Mouse (Mus musculus): ENCODE results near the gene D11Wsu47e. TPM values are rescaled to one million over a fixed set of nuclear protein-coding genes. Genes with fewer than 3 reads are reported as not detected.

Gene D11Wsu47e
- polyA plus RNA-seq, 1 experiment = 11.4 TPM

- no peak overlapping the region for H3K27ac ChIP-seq (ENCODE audit: insufficient read depth, low read depth, low read length)
- H3K4me3 ChIP-seq (ENCODE audit: insufficient read depth, low read length) = no peak overlapping the region
- TF ChIP-seq CTCF (IDR thresholded peaks at IDR 0.05; ENCODE audit: low read depth, low read length) (no peak), POLR2A (IDR thresholded peaks at IDR 0.05; ENCODE audit: borderline replicate concordance, low read depth, low read length) (no peak)
- H3K4me1 ChIP-seq (ENCODE audit: control insufficient read depth, insufficient read depth, low read length) = peaks cover 8% of the 10 kb centered on the region
Observed at GRCm38 (mm10) chr11:113691851-113692250, 7.6 kb downstream of the D11Wsu47e start.

DNA sequence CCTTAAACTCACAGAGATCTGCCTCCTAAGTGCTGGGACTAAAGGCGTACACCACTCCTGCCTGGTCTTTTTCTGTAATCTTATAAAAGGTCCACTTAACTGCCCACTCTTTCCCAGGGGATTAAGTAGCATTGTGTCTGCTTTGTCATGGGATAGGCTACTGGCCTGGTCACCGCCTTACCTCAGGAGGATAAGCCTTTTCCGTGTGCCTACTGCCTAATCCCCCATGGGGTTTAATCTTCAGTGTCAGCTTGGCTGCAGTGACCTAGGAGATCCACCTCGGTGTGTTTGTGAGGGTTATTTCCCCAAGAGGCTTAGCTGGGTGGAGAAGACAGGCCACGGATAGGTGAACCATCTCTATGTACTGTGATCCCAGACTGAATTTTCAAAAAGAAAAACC, 13.4 kb downstream of the D11Wsu47e start:
- no peaks in the 10 kb centered on the region for H3K4me1 ChIP-seq (ENCODE audit: control insufficient read depth, insufficient read depth, low read length)
- TF ChIP-seq CTCF (IDR thresholded peaks at IDR 0.05; ENCODE audit: low read depth, low read length) (no peak), POLR2A (IDR thresholded peaks at IDR 0.05; ENCODE audit: borderline replicate concordance, low read depth, low read length) (no peak)
- H3K27ac ChIP-seq (ENCODE audit: insufficient read depth, low read depth, low read length) = no peak overlapping the region
- no peak overlapping the region for H3K4me3 ChIP-seq (ENCODE audit: insufficient read depth, low read length)

DNA sequence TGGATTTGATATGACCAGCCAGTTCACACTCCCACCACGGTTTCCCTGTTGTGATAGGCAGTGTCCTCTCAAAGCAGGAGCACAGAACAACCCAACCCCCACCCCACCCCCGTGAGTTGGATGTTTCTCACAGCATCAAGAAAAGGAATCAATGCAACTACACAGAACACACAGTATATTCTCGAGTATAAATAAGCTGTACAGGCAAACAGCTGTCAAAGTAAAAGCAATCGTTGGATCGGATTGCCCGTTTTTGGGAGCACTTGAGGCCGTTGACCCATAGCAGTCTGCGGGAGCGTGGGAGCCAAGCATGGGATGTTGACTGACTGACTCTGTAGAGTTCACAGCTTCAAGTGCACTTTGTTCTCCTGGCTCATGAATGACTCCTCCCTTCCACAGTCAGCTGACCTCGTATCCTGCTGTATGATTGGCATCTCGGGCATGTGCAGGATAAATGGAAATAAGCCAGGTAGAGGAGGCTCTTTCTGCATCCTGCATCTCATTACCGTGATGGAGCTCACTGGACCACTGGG, 13.9 kb downstream of the D11Wsu47e start:
- H3K4me3 ChIP-seq (ENCODE audit: insufficient read depth, low read length) = no peak overlapping the region
- no peak overlapping the region for H3K27ac ChIP-seq (ENCODE audit: insufficient read depth, low read depth, low read length)
- H3K4me1 ChIP-seq (ENCODE audit: control insufficient read depth, insufficient read depth, low read length) = no peaks in the 10 kb centered on the region
- no peak for TF ChIP-seq POLR2A (IDR thresholded peaks at IDR 0.05; ENCODE audit: borderline replicate concordance, low read depth, low read length)

GRCm38 (mm10) chr11:113699643-113700042, 15.4 kb downstream of the D11Wsu47e start:
- no peak overlapping the region for H3K27ac ChIP-seq (ENCODE audit: insufficient read depth, low read depth, low read length)
- TF ChIP-seq POLR2A (IDR thresholded peaks at IDR 0.05; ENCODE audit: borderline replicate concordance, low read depth, low read length) (no peak), CTCF (IDR thresholded peaks at IDR 0.05; ENCODE audit: low read depth, low read length) (no peak)
- H3K4me3 ChIP-seq (ENCODE audit: insufficient read depth, low read length) = no peak overlapping the region
- no peaks in the 10 kb centered on the region for H3K4me1 ChIP-seq (ENCODE audit: control insufficient read depth, insufficient read depth, low read length)

GRCm38 (mm10) chr11:113703758-113704157, 19.5 kb downstream of the D11Wsu47e start:
- Histone ChIP-seq H3K4me1 (ENCODE audit: control insufficient read depth, insufficient read depth, low read length) (no peaks in the 10 kb centered on the region), H3K4me3 (ENCODE audit: insufficient read depth, low read length) (no peak overlapping the region), H3K27ac (ENCODE audit: insufficient read depth, low read depth, low read length) (no peak overlapping the region)
- TF ChIP-seq CTCF (IDR thresholded peaks at IDR 0.05; ENCODE audit: low read depth, low read length) = peak; percentile 97
- no peak for TF ChIP-seq POLR2A (IDR thresholded peaks at IDR 0.05; ENCODE audit: borderline replicate concordance, low read depth, low read length)

GRCm38 (mm10) chr11:113705966-113706652, 21.9 kb downstream of the D11Wsu47e start:
- Histone ChIP-seq H3K27ac (ENCODE audit: insufficient read depth, low read depth, low read length) (no peak overlapping the region), H3K4me1 (ENCODE audit: control insufficient read depth, insufficient read depth, low read length) (no peaks in the 10 kb centered on the region), H3K4me3 (ENCODE audit: insufficient read depth, low read length) (no peak overlapping the region)
- TF ChIP-seq CTCF (IDR thresholded peaks at IDR 0.05; ENCODE audit: low read depth, low read length) = no peak
- no peak for TF ChIP-seq POLR2A (IDR thresholded peaks at IDR 0.05; ENCODE audit: borderline replicate concordance, low read depth, low read length)

GRCm38 (mm10) chr11:113708629-113709213, 24.5 kb downstream of the D11Wsu47e start:
- Histone ChIP-seq H3K4me3 (ENCODE audit: insufficient read depth, low read length) (no peak overlapping the region), H3K4me1 (ENCODE audit: control insufficient read depth, insufficient read depth, low read length) (no peaks in the 10 kb centered on the region; the same call in 1 of the 2 replicates), H3K27ac (ENCODE audit: insufficient read depth, low read depth, low read length) (no peak overlapping the region)
- TF ChIP-seq CTCF (IDR thresholded peaks at IDR 0.05; ENCODE audit: low read depth, low read length) = no peak

DNA sequence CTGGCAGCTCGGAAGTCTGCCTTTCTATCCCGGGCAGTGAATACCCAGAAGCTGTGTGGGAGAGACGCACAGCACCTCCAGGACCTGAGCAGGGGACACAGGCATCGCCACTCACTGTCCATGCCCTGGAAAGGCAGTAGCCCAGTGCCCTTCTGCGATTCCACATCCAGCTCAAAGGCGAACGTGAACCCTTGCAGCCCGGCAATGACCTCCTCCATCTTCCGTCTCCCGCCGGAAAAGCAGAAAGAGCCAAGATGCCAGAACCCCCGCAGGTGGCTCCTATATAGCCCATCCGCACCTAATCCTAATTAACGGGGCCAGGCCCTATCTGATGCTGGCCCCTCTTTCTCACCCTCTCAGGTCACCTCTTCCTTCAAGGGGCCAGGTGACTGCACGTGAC, 25.1 kb downstream of the D11Wsu47e start:
- no peak overlapping the region for H3K27ac ChIP-seq (ENCODE audit: insufficient read depth, low read depth, low read length)
- peaks cover 4% of the 10 kb centered on the region for H3K4me1 ChIP-seq (ENCODE audit: control insufficient read depth, insufficient read depth, low read length)
- no peak overlapping the region for H3K4me3 ChIP-seq (ENCODE audit: insufficient read depth, low read length)
- TF ChIP-seq CTCF (IDR thresholded peaks at IDR 0.05; ENCODE audit: low read depth, low read length) = no peak
- no peak for TF ChIP-seq POLR2A (IDR thresholded peaks at IDR 0.05; ENCODE audit: borderline replicate concordance, low read depth, low read length)

GRCm38 (mm10) chr11:113709731-113710256, 25.6 kb downstream of the D11Wsu47e start, which contains the start of gene Cpsf4l:
Gene Cpsf4l (minus strand): TSS chr11:113710017.
- no peak within 1 kb of the TSS for H3K27ac ChIP-seq (ENCODE audit: insufficient read depth, low read depth, low read length)
- TF ChIP-seq POLR2A (IDR thresholded peaks at IDR 0.05; ENCODE audit: borderline replicate concordance, low read depth, low read length) (no peak), CTCF (IDR thresholded peaks at IDR 0.05; ENCODE audit: low read depth, low read length) (no peak)
- H3K4me1 ChIP-seq (ENCODE audit: control insufficient read depth, insufficient read depth, low read length) = peaks cover 7% of the 10 kb centered on the region
- no peak within 1 kb of the TSS for H3K4me3 ChIP-seq (ENCODE audit: insufficient read depth, low read length)

- Histone ChIP-seq H3K27ac (ENCODE audit: insufficient read depth, low read depth, low read length) (no peak overlapping the region), H3K4me1 (ENCODE audit: control insufficient read depth, insufficient read depth, low read length) (peaks cover 7% of the 10 kb centered on the region), H3K4me3 (ENCODE audit: insufficient read depth, low read length) (no peak overlapping the region)
- no peak for TF ChIP-seq CTCF (IDR thresholded peaks at IDR 0.05; ENCODE audit: low read depth, low read length)
- no peak for TF ChIP-seq POLR2A (IDR thresholded peaks at IDR 0.05; ENCODE audit: borderline replicate concordance, low read depth, low read length)
Observed at GRCm38 (mm10) chr11:113710257-113710777, 26.1 kb downstream of the D11Wsu47e start.
